Mouse (Mus musculus): ENCODE results near the gene Dctn3.
A peak's percentile ranks its signal among the peaks of the same experiment; 100 is the strongest.
"Not testable (repeated sequence)": the region's sequence is repeated elsewhere in the genome, so short reads cannot be mapped to it uniquely, and the experiment has no call there.

Dctn3 gene

GRCm38 (mm10) chr4:41737602-41738255 lies 14.8 kb upstream of the Dctn3 start:
- peak; percentile 84 for DNase-seq

GRCm38 (mm10) chr4:41731052-41731765 lies 8.2 kb upstream of the Dctn3 start, which contains the start of gene Arid3c:
TSS of gene Arid3c (minus strand) at chr4:41731142.
- peak; percentile 66 for DNase-seq

DNA sequence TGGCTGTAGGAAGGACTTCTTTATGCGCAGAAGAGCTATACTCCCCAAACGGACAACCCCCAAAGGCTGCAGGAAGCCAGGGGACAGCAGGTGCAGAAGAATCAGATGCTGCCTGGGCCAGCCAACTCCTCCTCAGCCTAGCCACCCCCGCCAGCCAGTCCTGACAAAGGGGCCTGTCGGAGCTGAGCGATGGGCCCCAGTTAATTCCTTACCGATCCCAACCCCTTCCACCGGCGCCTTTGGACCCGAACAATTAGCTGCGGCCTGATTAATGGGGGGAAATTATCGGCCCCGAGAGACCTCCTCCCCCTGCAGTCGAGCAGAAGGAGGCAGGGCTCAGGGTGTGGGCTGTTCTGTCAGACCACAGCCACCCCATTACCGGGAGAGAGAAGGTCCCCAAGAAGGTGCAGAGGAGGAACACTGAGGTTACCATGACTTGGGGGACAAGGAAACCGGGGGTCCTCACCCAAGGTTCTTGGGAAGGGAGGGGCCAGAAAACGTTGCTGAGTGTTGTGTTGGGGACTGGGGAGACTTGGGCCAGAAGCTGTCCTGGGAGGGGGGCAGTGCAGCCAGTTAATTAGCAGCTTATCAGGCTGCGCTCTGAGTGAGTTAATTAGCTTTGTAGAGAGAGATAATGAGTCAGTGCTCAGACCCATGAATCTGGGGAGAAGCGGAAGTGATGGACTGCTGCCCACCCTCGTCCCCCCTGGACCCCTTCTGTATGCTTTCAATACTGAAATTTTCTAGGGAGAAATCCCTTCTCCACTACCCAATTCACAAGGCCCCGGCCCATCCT lies 4.1 kb upstream of the Dctn3 start:
- no peak for DNase-seq

DNA sequence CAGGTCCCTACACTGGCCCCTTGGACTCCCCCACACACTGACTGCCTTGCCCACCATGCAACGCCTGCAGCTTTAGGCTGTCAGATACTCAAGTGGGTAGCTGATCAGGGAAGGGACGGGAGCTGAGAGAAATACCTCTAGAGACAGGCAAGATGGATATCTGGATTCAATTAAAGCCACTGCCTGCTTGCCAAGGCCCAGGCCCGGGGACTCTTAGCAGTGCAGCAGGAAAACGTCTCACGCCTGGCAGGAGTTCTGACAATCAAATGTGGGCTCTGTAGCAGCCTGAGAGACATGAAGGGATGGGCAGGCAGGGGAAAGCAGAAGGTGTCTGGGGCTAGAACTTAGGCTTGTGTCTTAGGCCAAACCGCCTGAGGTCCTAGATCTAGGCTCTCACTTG lies 6.1 kb downstream of the Dctn3 start:
- DNase-seq = no peak

DNA sequence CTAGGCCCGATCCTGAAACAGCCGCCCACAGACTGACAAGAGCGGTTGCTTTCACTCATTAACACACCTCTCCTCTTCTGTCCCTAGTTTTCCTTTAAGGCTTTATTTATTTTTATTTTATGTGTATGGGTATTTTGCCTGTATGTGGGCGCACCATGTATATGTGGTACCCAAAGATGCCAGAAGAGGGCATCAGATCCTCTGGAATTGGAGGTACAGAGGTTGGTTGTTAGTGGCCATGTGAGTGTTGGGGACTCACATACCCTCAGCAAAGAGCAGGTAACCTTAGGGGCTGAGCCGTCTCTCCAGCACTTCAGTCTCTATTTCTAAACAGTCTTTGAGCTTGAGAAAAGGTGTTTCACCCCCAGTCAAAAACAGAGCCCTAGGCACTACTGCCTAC lies 7.4 kb downstream of the Dctn3 start:
- DNase-seq = peak; percentile 62

- no peak for DNase-seq
Observed at GRCm38 (mm10) chr4:41715082-41715481, 7.9 kb downstream of the Dctn3 start.

GRCm38 (mm10) chr4:41714276-41714675 lies 8.7 kb downstream of the Dctn3 start:
- DNase-seq = peak; percentile 68

GRCm38 (mm10) chr4:41713197-41714067 lies 9.5 kb downstream of the Dctn3 start, which contains the start of gene Rpp25l:
TSS of gene Rpp25l (minus strand) at chr4:41713534.
- DNase-seq = peak; percentile 90

- no peak for DNase-seq
Observed at GRCm38 (mm10) chr4:41712421-41713196, 10.4 kb downstream of the Dctn3 start.

DNA sequence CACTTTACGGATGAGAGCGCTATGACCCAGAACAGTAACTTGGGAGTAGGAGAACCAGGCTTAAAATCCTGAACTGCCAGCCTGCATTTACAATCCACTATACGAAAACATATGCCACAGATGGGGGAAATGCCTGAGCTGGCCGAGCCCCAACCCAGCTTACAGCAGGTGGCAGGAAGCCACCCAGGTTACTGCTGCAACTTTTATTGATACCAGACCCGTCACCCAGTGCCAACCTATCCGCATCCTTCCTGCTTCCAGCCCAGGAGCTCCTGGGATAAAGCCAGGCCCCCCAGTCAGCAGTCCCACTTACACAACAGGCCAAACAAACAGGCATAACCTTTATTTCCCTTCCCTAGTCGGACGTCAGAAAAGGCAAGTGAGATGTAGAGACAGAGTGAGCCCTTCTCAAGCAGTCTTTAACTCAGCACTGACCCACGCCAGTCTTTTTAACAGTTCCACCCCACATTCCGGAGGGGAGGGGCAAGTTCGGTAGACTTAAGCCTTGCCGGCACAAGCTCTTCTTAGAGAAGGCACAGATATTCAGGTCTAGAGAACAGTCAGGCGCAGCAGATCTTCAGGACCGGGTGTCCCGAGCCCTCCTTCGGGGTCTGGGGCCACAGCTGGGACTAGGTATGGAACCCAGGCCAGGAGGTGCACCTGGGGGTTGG lies 11.1 kb downstream of the Dctn3 start:
- DNase-seq = no peak

DNA sequence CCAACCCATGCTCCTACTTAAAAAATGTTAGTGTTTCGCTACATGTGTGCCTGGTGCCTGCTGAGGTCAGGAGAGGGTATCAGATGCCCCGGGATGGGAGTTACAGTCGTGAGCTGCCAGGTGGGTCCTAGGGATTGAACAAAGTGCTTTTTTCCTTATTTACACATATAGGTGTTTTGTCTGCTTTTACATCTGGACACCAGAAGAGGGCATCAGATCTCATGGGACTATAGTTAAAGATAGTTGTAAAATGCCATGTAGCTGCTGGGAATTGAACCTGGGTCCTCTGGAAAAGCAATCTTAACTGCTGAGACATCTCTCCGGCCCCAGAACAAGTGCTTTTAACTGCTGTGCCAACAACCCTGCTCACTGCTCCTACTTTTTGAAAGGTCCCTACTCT lies 12.7 kb downstream of the Dctn3 start:
- no peak for DNase-seq

GRCm38 (mm10) chr4:41708192-41708745 lies 14.7 kb downstream of the Dctn3 start:
- DNase-seq = no peak

GRCm38 (mm10) chr4:41707011-41707535 lies 15.9 kb downstream of the Dctn3 start:
- peak; percentile 81 for DNase-seq

- DNase-seq = peak; percentile 43
Observed at GRCm38 (mm10) chr4:41705922-41706754, 16.8 kb downstream of the Dctn3 start.

DNA sequence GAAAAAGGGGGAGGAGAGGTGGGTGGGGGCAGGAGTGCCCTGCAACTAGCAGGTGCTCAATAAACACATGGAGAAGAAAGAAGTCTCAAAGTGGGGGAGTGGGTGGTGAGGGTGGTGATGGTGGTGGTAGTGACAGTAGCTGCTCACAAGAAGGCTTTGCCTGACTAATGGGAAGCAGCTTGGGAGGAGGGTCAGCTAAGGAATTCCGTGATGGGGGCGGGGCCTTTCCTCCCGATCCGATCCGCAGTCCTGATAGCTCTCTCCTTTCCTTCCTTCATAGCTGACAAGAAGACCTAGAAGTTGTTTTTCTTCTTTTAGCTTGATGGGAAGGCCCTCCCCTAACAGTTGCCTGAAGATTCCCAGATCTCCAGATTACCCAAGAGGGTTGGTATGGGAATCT lies 18.3 kb downstream of the Dctn3 start:
- DNase-seq = no peak

DNA sequence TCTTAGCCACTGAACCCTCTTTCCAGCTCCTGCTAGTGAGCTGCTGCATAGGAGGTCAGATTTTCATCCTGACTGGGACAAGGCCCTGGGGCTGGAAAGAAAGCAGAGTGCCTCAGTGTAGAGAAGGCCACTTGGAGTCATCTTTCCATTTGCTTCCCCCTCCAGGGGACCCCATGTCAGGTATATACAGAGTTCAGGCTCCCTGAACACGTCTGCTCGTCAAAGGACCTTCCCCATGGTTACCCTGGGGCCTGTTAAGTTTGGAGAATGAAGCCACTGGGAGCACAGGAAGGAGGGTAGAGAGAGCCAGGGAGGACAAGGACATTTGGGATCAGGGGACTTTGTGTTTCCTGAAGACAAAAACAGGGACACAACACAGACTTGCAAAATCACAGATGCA lies 20.7 kb downstream of the Dctn3 start:
- not testable (repeated sequence) for DNase-seq

GRCm38 (mm10) chr4:41700224-41700623 lies 22.7 kb downstream of the Dctn3 start:
- DNase-seq = not testable (repeated sequence)

GRCm38 (mm10) chr4:41699783-41700182 lies 23.2 kb downstream of the Dctn3 start, which contains the start of gene Il11ra1:
TSS of gene Il11ra1 (plus strand) at chr4:41699989.
- DNase-seq = not testable (repeated sequence)

DNA sequence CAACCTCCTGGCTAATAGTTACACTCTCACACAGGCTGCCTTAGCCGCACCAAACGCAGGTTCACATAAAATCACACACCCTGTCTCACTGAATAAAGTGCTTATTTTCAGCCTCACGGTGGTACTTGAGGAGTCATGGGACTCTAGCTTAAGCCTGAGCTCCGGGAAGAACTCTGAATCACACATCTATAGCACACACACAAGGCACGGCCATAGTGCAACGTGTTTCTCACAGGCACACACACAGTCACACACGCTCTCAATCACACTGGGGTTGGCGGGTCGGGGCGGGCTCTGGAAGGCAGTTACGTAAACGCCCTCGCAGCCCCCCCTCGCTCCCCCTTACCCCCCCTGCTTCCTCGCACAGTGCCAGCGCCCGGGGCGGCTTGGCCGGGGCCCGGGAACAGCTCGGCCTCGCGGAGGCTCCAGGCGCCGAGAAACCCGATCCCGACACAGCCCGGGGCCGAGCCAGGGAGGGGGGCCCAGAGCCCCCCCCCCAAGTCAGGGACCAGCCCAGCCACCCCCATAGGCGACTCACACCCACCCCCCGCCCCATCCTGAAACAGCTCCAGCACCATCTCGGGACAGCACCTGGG lies 24.5 kb downstream of the Dctn3 start:
- DNase-seq = not testable (repeated sequence)

All from thymus, postnatal 4 days (tissue).